Mouse (Mus musculus): ENCODE data around the gene Nr1i3. TPM values are rescaled to one million over a fixed set of nuclear protein-coding genes. Genes with fewer than 3 reads are reported as not detected.

The Nr1i3 gene
- polyA plus RNA-seq, 1 experiment from 2014 or later, result 0.23 TPM

DNA sequence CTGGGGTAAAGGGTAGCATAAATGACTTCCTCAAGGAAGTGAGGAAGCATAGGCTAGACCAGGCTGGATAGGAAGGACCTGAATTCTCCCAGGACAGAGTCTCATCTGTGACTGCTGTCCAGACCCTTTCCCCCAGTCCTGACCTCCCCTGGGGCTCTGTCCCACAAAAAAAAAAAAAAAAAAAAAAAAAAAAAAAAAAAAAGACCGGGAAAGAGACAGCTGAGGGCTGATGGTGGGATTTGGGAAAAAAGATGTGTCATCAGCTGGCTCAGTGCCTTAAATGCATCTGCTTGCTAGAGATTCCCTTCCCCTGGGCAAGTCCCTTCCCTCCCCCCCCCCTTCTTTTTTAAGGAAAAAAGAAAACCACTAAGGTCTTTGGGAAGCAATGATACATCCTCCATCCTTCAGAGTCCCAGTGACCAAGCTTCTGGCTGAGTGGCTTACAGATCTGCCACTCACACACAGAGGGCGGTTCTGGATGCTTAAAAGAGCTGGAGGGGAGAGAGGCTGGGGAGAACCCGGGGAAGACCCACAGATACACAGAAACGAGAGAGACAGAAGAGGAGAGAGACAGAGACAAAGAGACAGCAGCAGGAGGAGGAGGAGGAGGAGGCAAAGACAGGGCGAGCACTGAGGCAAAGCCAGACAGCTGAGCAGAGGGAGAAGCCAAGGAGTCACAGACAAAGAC, 36.3 kb downstream of the Nr1i3 start, which contains the start of gene Adamts4:
Adamts4 (plus strand) TSS at position 509 of the 688 bp plus-strand sequence.
- DNase-seq (ENCODE audit: low spot score) (peak; percentile 65), ATAC-seq (replicated peaks; ENCODE audit: low FRiP score) (no peak)
- H3K27ac ChIP-seq (ENCODE audit: low read depth, low read length), result no peak within 1 kb of the TSS
- H3K9me3 ChIP-seq (ENCODE audit: control insufficient read depth, low read length), result no peaks in the 10 kb centered on the region
- H3K36me3 ChIP-seq (ENCODE audit: control insufficient read depth, insufficient read depth, low read length), result no peaks in the 10 kb centered on the region
- WGBS, result 6% methylated on average over 4 of the region's 5 CpGs
- H3K27me3 ChIP-seq (ENCODE audit: control insufficient read depth, insufficient read depth, low read length), result no peaks in the 10 kb centered on the region
- H3K4me2 ChIP-seq (ENCODE audit: low read depth, low read length, severe bottlenecking), result peak within 1 kb of the TSS; percentile 47
- H3K9ac ChIP-seq (ENCODE audit: low read length), result peak within 1 kb of the TSS; percentile 30
- peaks cover 32% of the 10 kb centered on the region for H3K4me1 ChIP-seq (replicated peaks; ENCODE audit: control insufficient read depth, insufficient read depth, low read length)
- peak within 1 kb of the TSS; percentile 20 for H3K4me3 ChIP-seq (ENCODE audit: low read depth, low read length)

DNA sequence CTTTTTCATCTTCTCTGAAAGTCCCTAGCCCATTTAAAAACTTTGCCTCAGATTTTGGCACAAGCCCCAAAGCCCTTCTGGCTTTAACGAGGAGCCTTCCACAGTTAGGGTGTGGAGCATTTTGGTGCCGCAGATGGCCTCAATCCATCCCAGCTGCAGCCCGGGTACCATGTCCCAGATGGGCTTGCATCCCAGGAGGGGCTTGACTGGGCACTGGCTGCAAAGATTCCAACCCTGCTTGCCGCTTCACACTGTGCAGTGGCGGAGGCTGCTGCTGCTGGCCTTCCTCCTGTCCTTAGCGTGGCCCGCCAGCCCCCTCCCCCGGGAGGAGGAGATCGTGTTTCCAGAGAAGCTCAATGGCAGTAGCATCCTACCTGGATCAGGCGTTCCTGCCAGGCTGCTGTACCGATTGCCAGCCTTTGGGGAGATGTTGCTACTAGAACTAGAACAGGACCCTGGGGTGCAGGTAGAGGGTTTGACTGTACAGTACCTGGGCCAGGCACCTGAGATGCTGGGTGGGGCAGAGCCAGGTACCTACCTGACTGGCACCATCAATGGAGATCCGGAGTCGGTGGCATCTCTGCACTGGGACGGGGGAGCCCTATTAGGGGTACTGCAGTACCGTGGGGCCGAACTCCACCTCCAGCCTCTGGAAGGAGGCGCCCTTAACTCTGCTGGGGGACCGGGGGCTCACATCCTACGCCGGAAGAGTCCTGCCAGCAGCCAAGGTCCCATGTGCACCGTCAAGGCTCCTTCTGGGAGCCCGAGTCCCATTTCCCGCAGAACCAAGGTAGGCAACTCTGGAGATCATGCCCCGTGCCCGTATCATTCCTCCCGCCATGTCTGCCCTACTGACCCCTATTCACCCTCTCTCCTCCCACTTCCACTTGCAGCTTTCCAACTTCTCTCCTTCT, 37.2 kb downstream of the Nr1i3 start, which contains the start of gene Ndufs2:
Ndufs2 (minus strand) TSS at position 709 of the 914 bp plus-strand sequence.
- peak within 1 kb of the TSS; percentile 20 for H3K4me3 ChIP-seq (ENCODE audit: low read depth, low read length)
- DNase-seq (ENCODE audit: low spot score), result peak; percentile 65
- no peaks in the 10 kb centered on the region for H3K27me3 ChIP-seq (ENCODE audit: control insufficient read depth, insufficient read depth, low read length)
- ATAC-seq (replicated peaks; ENCODE audit: low FRiP score), result no peak
- WGBS, result 15% methylated on average over 26 of the region's 26 CpGs
- no peaks in the 10 kb centered on the region for H3K9me3 ChIP-seq (ENCODE audit: control insufficient read depth, low read length)
- H3K4me1 ChIP-seq (replicated peaks; ENCODE audit: control insufficient read depth, insufficient read depth, low read length), result peaks cover 29% of the 10 kb centered on the region
- no peak within 1 kb of the TSS for H3K27ac ChIP-seq (ENCODE audit: low read depth, low read length)
- peak within 1 kb of the TSS; percentile 30 for H3K9ac ChIP-seq (ENCODE audit: low read length)
- no peaks in the 10 kb centered on the region for H3K36me3 ChIP-seq (ENCODE audit: control insufficient read depth, insufficient read depth, low read length)
- peak within 1 kb of the TSS; percentile 47 for H3K4me2 ChIP-seq (ENCODE audit: low read depth, low read length, severe bottlenecking)

DNA sequence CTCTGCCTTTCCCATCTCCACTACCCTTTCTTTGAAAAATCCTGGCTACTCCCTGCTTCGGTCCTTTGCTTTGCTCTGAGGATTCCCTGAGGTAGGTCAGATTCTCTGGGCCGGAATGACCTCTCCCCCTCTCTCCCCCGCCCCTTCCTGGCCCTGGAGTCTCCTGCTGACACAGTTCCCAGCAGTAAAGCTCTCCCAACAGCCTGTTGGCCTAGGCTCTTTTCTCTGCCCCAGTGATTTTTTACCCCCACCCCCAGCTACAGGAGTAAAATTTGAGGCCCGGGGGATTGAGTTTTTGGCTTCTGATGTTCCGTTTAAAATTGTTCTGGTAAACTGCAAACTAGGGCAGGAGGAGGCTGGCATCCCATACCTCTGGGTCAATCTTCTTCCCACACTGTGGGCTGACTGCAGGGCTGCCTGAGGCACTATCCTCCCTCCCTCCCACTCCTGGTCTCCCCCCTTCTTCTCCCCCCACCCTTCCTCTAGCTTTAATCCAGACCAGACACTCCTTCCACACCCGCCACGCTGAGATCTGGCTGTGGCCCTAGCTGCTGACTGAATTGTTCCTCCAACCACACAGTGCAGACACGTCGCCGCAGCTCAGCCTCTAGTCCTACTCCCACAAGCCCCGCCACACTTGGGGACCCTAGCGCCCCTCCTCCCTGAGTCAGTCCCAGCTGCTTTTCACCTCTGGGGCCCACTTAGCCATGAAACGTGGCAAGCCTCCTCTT, 38.0 kb downstream of the Nr1i3 start:
- Histone ChIP-seq H3K4me1 (replicated peaks; ENCODE audit: control insufficient read depth, insufficient read depth, low read length) (peaks cover 28% of the 10 kb centered on the region), H3K36me3 (ENCODE audit: control insufficient read depth, insufficient read depth, low read length) (no peaks in the 10 kb centered on the region; the same call in 1 of the 2 replicates), H3K4me3 (ENCODE audit: low read depth, low read length) (peak overlapping the region; percentile 20; the same call in 1 of the 2 replicates), H3K27ac (ENCODE audit: low read depth, low read length) (no peak overlapping the region), H3K4me2 (ENCODE audit: low read depth, low read length, severe bottlenecking) (peak overlapping the region; percentile 47), H3K9ac (ENCODE audit: low read length) (peak overlapping the region; percentile 30), H3K27me3 (ENCODE audit: control insufficient read depth, insufficient read depth, low read length) (no peaks in the 10 kb centered on the region), H3K9me3 (ENCODE audit: control insufficient read depth, low read length) (no peaks in the 10 kb centered on the region)
- ATAC-seq (replicated peaks; ENCODE audit: low FRiP score) (no peak), DNase-seq (ENCODE audit: low spot score) (peak; percentile 65)
- 6% methylated on average over 13 of the region's 13 CpGs for WGBS

DNA sequence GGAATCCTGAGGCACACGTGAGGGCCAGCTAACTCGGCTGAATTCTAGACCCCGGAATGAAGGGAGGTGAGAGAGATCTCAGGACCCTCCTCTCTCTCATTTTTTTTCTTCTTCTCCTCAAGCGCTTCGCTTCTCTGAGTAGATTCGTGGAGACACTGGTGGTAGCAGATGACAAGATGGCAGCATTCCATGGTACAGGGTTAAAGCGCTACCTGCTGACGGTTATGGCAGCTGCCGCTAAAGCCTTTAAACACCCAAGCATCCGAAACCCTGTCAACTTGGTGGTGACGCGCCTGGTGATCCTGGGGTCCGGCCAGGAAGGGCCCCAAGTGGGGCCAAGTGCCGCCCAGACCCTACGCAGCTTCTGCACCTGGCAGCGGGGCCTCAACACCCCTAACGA, 38.6 kb downstream of the Nr1i3 start:
- WGBS, result 46% methylated on average over 17 of the region's 17 CpGs
- H3K4me1 ChIP-seq (replicated peaks; ENCODE audit: control insufficient read depth, insufficient read depth, low read length), result peaks cover 27% of the 10 kb centered on the region
- no peaks in the 10 kb centered on the region for H3K27me3 ChIP-seq (ENCODE audit: control insufficient read depth, insufficient read depth, low read length)
- ATAC-seq (replicated peaks; ENCODE audit: low FRiP score) (no peak), DNase-seq (ENCODE audit: low spot score) (no peak)
- H3K4me2 ChIP-seq (ENCODE audit: low read depth, low read length, severe bottlenecking), result peak overlapping the region; percentile 47; the same call in 1 of the 2 replicates
- H3K9ac ChIP-seq (ENCODE audit: low read length), result no peak overlapping the region; the same call in 1 of the 2 replicates
- H3K36me3 ChIP-seq (ENCODE audit: control insufficient read depth, insufficient read depth, low read length), result no peaks in the 10 kb centered on the region; the same call in 1 of the 2 replicates
- H3K4me3 ChIP-seq (ENCODE audit: low read depth, low read length), result no peak overlapping the region
- no peaks in the 10 kb centered on the region for H3K9me3 ChIP-seq (ENCODE audit: control insufficient read depth, low read length)
- H3K27ac ChIP-seq (ENCODE audit: low read depth, low read length), result peak overlapping the region; percentile 25; the same call in 1 of the 2 replicates

DNA sequence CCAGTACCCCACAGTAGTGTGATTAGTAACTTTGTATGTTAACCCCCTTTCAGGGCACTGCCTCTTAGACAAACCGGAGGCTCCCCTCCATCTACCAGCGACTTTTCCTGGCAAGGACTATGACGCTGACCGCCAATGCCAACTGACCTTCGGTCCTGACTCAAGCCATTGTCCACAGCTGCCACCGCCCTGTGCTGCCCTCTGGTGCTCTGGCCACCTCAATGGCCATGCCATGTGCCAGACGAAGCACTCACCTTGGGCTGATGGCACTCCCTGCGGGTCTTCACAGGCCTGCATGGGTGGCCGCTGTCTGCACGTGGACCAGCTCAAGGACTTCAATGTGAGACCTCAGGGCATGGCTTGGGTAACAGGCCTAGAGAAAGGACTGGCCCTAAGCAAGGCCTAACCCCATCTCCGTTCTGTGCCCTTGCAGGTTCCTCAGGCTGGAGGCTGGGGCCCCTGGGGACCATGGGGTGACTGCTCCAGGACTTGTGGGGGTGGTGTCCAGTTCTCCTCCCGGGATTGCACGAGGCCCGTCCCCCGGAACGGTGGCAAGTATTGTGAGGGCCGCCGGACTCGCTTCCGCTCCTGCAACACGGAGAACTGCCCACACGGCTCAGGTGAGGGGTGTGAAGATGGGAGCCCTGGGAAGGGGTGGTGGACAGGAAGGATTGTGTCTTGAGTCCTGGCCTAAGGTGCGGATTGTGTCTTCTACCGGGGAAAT, 42.5 kb downstream of the Nr1i3 start:
- Histone ChIP-seq H3K27me3 (ENCODE audit: control insufficient read depth, insufficient read depth, low read length) (no peaks in the 10 kb centered on the region), H3K4me3 (ENCODE audit: low read depth, low read length) (no peak overlapping the region), H3K4me2 (ENCODE audit: low read depth, low read length, severe bottlenecking) (no peak overlapping the region), H3K9me3 (ENCODE audit: control insufficient read depth, low read length) (no peaks in the 10 kb centered on the region), H3K9ac (ENCODE audit: low read length) (no peak overlapping the region), H3K27ac (ENCODE audit: low read depth, low read length) (no peak overlapping the region), H3K4me1 (replicated peaks; ENCODE audit: control insufficient read depth, insufficient read depth, low read length) (peaks cover 10% of the 10 kb centered on the region; the same call in 1 of the 2 replicates), H3K36me3 (ENCODE audit: control insufficient read depth, insufficient read depth, low read length) (no peaks in the 10 kb centered on the region; the same call in 1 of the 2 replicates)
- DNase-seq (ENCODE audit: low spot score) (no peak), ATAC-seq (replicated peaks; ENCODE audit: low FRiP score) (no peak)
- 90% methylated on average over 24 of the region's 24 CpGs for WGBS

DNA sequence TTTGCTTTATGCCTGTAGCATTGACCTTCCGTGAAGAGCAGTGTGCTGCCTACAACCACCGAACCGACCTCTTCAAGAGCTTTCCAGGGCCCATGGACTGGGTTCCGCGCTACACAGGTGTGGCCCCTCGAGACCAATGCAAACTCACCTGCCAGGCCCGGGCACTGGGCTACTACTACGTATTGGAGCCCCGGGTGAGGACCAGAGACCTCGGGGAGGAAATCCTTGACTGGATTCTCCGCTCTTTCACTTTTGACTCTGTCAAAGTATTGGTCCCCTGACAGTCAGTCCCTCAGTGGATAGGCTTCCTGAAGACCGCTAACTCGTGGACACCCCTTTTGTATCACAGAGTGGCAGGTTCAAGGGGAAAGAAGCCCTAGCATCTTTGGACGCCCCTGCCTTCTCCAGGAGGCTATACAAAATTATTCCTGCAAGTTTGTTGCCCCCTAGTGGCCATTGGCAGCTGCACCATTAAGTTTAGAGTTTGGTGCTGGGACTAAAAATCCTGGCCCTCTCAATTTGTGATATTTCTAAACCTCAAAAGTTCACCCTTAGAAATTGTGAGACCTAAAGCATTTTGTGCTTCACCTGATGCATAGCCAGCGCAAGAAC, 43.3 kb downstream of the Nr1i3 start:
- no peak overlapping the region for H3K9ac ChIP-seq (ENCODE audit: low read length)
- no peak overlapping the region for H3K27ac ChIP-seq (ENCODE audit: low read depth, low read length)
- H3K4me2 ChIP-seq (ENCODE audit: low read depth, low read length, severe bottlenecking), result no peak overlapping the region
- H3K36me3 ChIP-seq (ENCODE audit: control insufficient read depth, insufficient read depth, low read length), result no peaks in the 10 kb centered on the region; the same call in 1 of the 2 replicates
- peaks cover 6% of the 10 kb centered on the region; the same call in 1 of the 2 replicates for H3K4me1 ChIP-seq (replicated peaks; ENCODE audit: control insufficient read depth, insufficient read depth, low read length)
- peak; percentile 75 for DNase-seq (ENCODE audit: low spot score)
- H3K27me3 ChIP-seq (ENCODE audit: control insufficient read depth, insufficient read depth, low read length), result no peaks in the 10 kb centered on the region
- H3K4me3 ChIP-seq (ENCODE audit: low read depth, low read length), result no peak overlapping the region
- WGBS, result 69% methylated on average over 15 of the region's 15 CpGs
- ATAC-seq (replicated peaks; ENCODE audit: low FRiP score), result peak; percentile 29; the same call in 1 of the 2 replicates
- H3K9me3 ChIP-seq (ENCODE audit: control insufficient read depth, low read length), result no peaks in the 10 kb centered on the region

DNA sequence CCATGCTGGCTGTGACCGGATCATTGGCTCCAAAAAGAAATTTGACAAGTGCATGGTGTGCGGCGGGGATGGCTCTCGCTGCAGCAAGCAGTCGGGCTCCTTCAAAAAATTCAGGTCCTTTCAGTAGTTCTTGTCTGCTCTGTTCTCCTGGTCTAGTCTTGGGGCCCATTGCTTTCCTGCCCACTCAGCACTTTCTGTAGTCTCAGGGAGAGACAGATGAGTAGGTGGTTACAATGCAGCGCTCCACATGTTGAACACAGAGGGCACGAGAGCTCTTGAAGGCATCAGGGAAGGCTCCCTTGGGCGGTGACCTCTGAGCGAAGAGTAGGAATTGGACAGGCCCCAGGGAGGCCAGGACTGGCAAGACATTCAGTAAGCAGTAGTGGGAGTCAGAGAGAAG, 44.0 kb downstream of the Nr1i3 start:
- Histone ChIP-seq H3K4me3 (ENCODE audit: low read depth, low read length) (no peak overlapping the region), H3K36me3 (ENCODE audit: control insufficient read depth, insufficient read depth, low read length) (no peaks in the 10 kb centered on the region; the same call in 1 of the 2 replicates), H3K4me2 (ENCODE audit: low read depth, low read length, severe bottlenecking) (no peak overlapping the region), H3K27ac (ENCODE audit: low read depth, low read length) (no peak overlapping the region), H3K9ac (ENCODE audit: low read length) (no peak overlapping the region), H3K9me3 (ENCODE audit: control insufficient read depth, low read length) (no peaks in the 10 kb centered on the region), H3K4me1 (replicated peaks; ENCODE audit: control insufficient read depth, insufficient read depth, low read length) (no peaks in the 10 kb centered on the region; the same call in 1 of the 2 replicates), H3K27me3 (ENCODE audit: control insufficient read depth, insufficient read depth, low read length) (no peaks in the 10 kb centered on the region)
- 90% methylated on average over 9 of the region's 9 CpGs for WGBS
- ATAC-seq (replicated peaks; ENCODE audit: low FRiP score) (no peak), DNase-seq (ENCODE audit: low spot score) (no peak)

Measured in forebrain, embryonic 11.5 days (tissue).